Mouse (Mus musculus) testis, adult 2 months (tissue): ENCODE measurements around the gene Trappc1.

Source experiments
- CTCF ChIP-seq: fragments of 200-500 bp; IDR thresholded peaks from 2 replicates; pipeline ENCODE4 v1.5.1; 2012; ENCODE audit warnings: low read depth, mild to moderate bottlenecking, inconsistent platforms, low read length, moderate library complexity; ENCODE audit not compliant: control insufficient read depth, insufficient read depth, insufficient replicate concordance
- POLR2A ChIP-seq: fragments of 200-500 bp; IDR thresholded peaks from 2 replicates; pipeline ENCODE4 v1.6.1; 2012; ENCODE audit warnings: low read depth, mild to moderate bottlenecking, inconsistent platforms, low read length, moderate library complexity; ENCODE audit not compliant: control insufficient read depth

- TF ChIP-seq CTCF = no peak
- no peak for TF ChIP-seq POLR2A
Measured at GRCm38 (mm10) chr11:69346441-69346840, 22.7 kb downstream of the Trappc1 start.
